Mouse (Mus musculus): Measurements from ENCODE around the gene Gimap4. TPM values are rescaled to one million over a fixed set of nuclear protein-coding genes. Genes with fewer than 3 reads are reported as not detected.
A peak's percentile ranks its signal among the peaks of the same experiment; 100 is the strongest.

Gimap4 gene
- polyA plus RNA-seq, 1 experiment from 2014 or later = 8.5 TPM

- Histone ChIP-seq H3K27me3 (ENCODE audit: control insufficient read depth, insufficient read depth, low read length) (no peaks in the 10 kb centered on the region), H3K4me2 (replicated peaks; ENCODE audit: low read depth) (no peak overlapping the region)
These were observed 14.8 kb upstream of the Gimap4 start for GRCm38 (mm10) chr6:48669446-48669969.

GRCm38 (mm10) chr6:48674291-48675058 is 9.9 kb upstream of the Gimap4 start:
- Histone ChIP-seq H3K9ac (ENCODE audit: low read length) (no peak overlapping the region), H3K27ac (replicated peaks) (no peak overlapping the region), H3K4me1 (replicated peaks; ENCODE audit: control insufficient read depth, insufficient read depth) (no peaks in the 10 kb centered on the region; the same call in 1 of the 2 replicates), H3K36me3 (ENCODE audit: control insufficient read depth, insufficient read depth, low read length) (no peaks in the 10 kb centered on the region), H3K9me3 (ENCODE audit: control insufficient read depth, low read length) (no peaks in the 10 kb centered on the region), H3K27me3 (ENCODE audit: control insufficient read depth, insufficient read depth, low read length) (no peaks in the 10 kb centered on the region), H3K4me3 (ENCODE audit: low read depth, low read length) (no peak overlapping the region), H3K4me2 (replicated peaks; ENCODE audit: low read depth) (no peak overlapping the region)
- ATAC-seq (ENCODE audit: low FRiP score, low TSS enrichment) (no peak), DNase-seq (ENCODE audit: low spot score) (no peak)
- TF ChIP-seq CTCF (IDR thresholded peaks at IDR 0.05; ENCODE audit: low read depth) (no peak), EP300 (optimal IDR thresholded peaks at IDR 0.05) (no peak)
- WGBS = 97% methylated on average over 9 of the region's 9 CpGs

More at GRCm38 (mm10) chr6:48669446-48669969, 14.8 kb upstream of the Gimap4 start:
- no peaks in the 10 kb centered on the region for H3K36me3 ChIP-seq (ENCODE audit: control insufficient read depth, insufficient read depth, low read length)
- 58% methylated on average over 2 of the region's 2 CpGs for WGBS
- H3K4me1 ChIP-seq (replicated peaks; ENCODE audit: control insufficient read depth, insufficient read depth) = no peaks in the 10 kb centered on the region
- no peak overlapping the region for H3K4me3 ChIP-seq (ENCODE audit: low read depth, low read length)
- H3K9me3 ChIP-seq (ENCODE audit: control insufficient read depth, low read length) = no peaks in the 10 kb centered on the region
- H3K9ac ChIP-seq (ENCODE audit: low read length) = no peak overlapping the region
- no peak for ATAC-seq (ENCODE audit: low FRiP score, low TSS enrichment)
- H3K27ac ChIP-seq (replicated peaks) = no peak overlapping the region
- peak; percentile 4 for DNase-seq (ENCODE audit: low spot score)
- no peak for TF ChIP-seq CTCF (IDR thresholded peaks at IDR 0.05; ENCODE audit: low read depth)
- TF ChIP-seq EP300 (optimal IDR thresholded peaks at IDR 0.05) = no peak

- ATAC-seq (ENCODE audit: low FRiP score, low TSS enrichment) (no peak), DNase-seq (ENCODE audit: low spot score) (peak; percentile 16)
- Histone ChIP-seq H3K36me3 (ENCODE audit: control insufficient read depth, insufficient read depth, low read length) (no peaks in the 10 kb centered on the region), H3K9ac (ENCODE audit: low read length) (no peak overlapping the region), H3K27ac (replicated peaks) (no peak overlapping the region), H3K4me3 (ENCODE audit: low read depth, low read length) (no peak overlapping the region), H3K27me3 (ENCODE audit: control insufficient read depth, insufficient read depth, low read length) (no peaks in the 10 kb centered on the region), H3K4me1 (replicated peaks; ENCODE audit: control insufficient read depth, insufficient read depth) (no peaks in the 10 kb centered on the region; the same call in 1 of the 2 replicates), H3K4me2 (replicated peaks; ENCODE audit: low read depth) (peak overlapping the region; percentile 37), H3K9me3 (ENCODE audit: control insufficient read depth, low read length) (no peaks in the 10 kb centered on the region)
- no peak for TF ChIP-seq EP300 (optimal IDR thresholded peaks at IDR 0.05)
- TF ChIP-seq CTCF (IDR thresholded peaks at IDR 0.05; ENCODE audit: low read depth) = no peak
- 51% methylated on average over 10 of the region's 10 CpGs for WGBS
These were observed 8.9 kb upstream of the Gimap4 start for GRCm38 (mm10) chr6:48675400-48675930.

DNA sequence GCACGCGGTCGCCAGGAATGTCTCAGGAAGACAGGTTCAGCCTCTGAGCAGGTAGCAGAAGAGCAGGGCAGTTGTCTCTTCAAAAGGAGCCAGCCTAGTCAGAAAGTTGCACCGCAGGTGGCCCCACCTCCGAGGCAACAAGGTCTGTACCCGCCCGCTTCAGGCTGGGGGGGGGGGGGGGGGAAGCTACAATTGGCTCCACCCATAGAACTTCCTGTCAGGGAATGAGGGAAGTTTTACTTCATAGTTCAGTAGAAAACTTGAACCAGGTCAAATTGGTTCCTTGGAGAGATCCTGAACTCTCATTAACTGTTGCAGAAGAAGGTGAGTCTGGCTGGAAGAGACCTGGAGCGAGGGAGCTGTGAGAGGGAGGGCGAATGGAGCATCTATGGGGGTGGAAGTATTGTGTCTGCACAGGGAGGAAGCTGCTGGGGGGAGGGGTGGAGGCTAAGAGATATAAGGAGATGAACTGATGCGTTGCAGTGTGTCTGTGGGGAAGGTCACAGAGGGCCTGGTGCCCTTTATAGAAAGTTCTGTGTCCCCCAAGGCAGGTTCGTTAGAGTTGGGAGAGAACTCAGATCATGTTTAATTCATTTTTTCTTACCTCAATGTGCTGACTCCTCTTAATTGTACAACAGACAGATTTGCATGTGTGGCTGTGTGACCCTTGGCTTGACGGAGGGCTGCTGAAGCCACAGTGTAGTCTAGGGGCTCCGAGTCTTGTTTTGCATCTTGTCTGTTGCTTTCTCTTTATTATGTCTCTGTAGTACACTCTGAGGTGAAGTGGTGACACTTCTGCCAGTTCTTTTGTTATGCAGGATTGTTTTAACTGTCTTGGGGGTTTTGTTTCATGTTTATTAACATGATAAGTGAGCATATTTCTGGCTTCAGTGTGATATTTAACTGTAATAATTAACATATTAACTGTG is 8.2 kb upstream of the Gimap4 start, which contains the start of gene Gimap9:
Gene Gimap9, plus strand, starts transcription at position 199 of the 929 bp plus-strand sequence.
- Histone ChIP-seq H3K9me3 (ENCODE audit: control insufficient read depth, low read length) (no peaks in the 10 kb centered on the region), H3K4me1 (replicated peaks; ENCODE audit: control insufficient read depth, insufficient read depth) (no peaks in the 10 kb centered on the region; the same call in 1 of the 2 replicates), H3K27me3 (ENCODE audit: control insufficient read depth, insufficient read depth, low read length) (no peaks in the 10 kb centered on the region), H3K9ac (ENCODE audit: low read length) (no peak within 1 kb of the TSS), H3K36me3 (ENCODE audit: control insufficient read depth, insufficient read depth, low read length) (no peaks in the 10 kb centered on the region), H3K4me2 (replicated peaks; ENCODE audit: low read depth) (peak within 1 kb of the TSS; percentile 37), H3K4me3 (ENCODE audit: low read depth, low read length) (peak within 1 kb of the TSS; percentile 19; the same call in 1 of the 2 replicates), H3K27ac (replicated peaks) (no peak within 1 kb of the TSS)
- ATAC-seq (ENCODE audit: low FRiP score, low TSS enrichment) = peak; percentile 53; the same call in 1 of the 2 replicates
- WGBS = 30% methylated on average over 13 of the region's 13 CpGs
- DNase-seq (ENCODE audit: low spot score) = peak; percentile 62
- no peak for TF ChIP-seq EP300 (optimal IDR thresholded peaks at IDR 0.05)
- TF ChIP-seq CTCF (IDR thresholded peaks at IDR 0.05; ENCODE audit: low read depth) = no peak

DNA sequence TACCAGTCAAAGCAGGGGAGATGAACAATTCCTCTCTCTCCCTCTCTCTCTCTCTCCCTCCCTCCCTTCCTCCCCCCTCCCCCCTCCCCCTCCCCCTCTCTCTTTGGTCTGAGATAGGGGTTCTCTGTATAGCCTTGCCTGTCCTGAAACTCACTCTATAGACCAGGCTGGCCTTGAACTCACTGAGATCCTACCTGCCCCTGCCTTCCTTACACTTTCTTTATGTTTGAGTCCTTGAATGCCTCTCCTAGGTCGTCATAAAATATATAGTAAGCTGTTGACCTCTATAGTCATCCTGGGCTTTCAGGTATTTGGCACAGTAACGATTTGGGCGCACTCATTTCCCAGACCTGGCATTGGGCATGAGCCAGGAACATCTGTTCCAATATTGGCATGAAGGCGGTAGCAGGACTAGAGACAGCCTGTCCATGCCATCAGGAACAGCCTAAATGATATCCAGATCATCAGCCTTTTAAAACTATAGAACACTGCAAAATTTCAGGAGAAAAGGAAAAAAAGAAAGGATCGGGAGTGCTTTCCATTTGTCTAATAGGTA is 7.4 kb upstream of the Gimap4 start:
- no peak for TF ChIP-seq CTCF (IDR thresholded peaks at IDR 0.05; ENCODE audit: low read depth)
- TF ChIP-seq EP300 (optimal IDR thresholded peaks at IDR 0.05) = no peak
- no peak overlapping the region; the same call in 1 of the 2 replicates for H3K4me2 ChIP-seq (replicated peaks; ENCODE audit: low read depth)
- no peak overlapping the region for H3K27ac ChIP-seq (replicated peaks)
- H3K9me3 ChIP-seq (ENCODE audit: control insufficient read depth, low read length) = no peaks in the 10 kb centered on the region
- no peaks in the 10 kb centered on the region for H3K36me3 ChIP-seq (ENCODE audit: control insufficient read depth, insufficient read depth, low read length)
- no peaks in the 10 kb centered on the region for H3K27me3 ChIP-seq (ENCODE audit: control insufficient read depth, insufficient read depth, low read length)
- 79% methylated on average over 5 of the region's 5 CpGs for WGBS
- H3K9ac ChIP-seq (ENCODE audit: low read length) = no peak overlapping the region
- ATAC-seq (ENCODE audit: low FRiP score, low TSS enrichment) (no peak), DNase-seq (ENCODE audit: low spot score) (no peak)
- H3K4me3 ChIP-seq (ENCODE audit: low read depth, low read length) = no peak overlapping the region
- H3K4me1 ChIP-seq (replicated peaks; ENCODE audit: control insufficient read depth, insufficient read depth) = no peaks in the 10 kb centered on the region; the same call in 1 of the 2 replicates
